Mouse (Mus musculus) lung, embryonic 16.5 days (tissue): ENCODE measurements around the gene Teddm1b. TPM values are rescaled to one million over a fixed set of nuclear protein-coding genes. Genes with fewer than 3 reads are reported as not detected.
"Not testable (repeated sequence)": the region's sequence is repeated elsewhere in the genome, so short reads cannot be mapped to it uniquely, and the experiment has no call there.

Experiments used
- ATAC-seq: fragments of 200-750 bp; cut with Nextera tagmentation; 2 replicates; pipeline ENCODE4 v1.8.0; 2017; ENCODE audit warnings: low read depth, mild to moderate bottlenecking, moderate library complexity
- H3K27ac ChIP-seq: fragments of 300-500 bp; sonication (generic); 2 replicates; pipeline ENCODE4 v1.5.1; 2014; ENCODE audit warnings: mild to moderate bottlenecking, control low read depth, low read length
- H3K27me3 ChIP-seq: fragments of 300-500 bp; sonication (generic); 2 replicates; pipeline ENCODE4 v1.6.1; 2014; ENCODE audit warnings: low read depth, low read length, mixed read lengths; ENCODE audit not compliant: control insufficient read depth, insufficient read depth
- H3K36me3 ChIP-seq: fragments of 300-500 bp; sonication (generic); 2 replicates; pipeline ENCODE4 v1.6.1; 2014; ENCODE audit warnings: low read length; ENCODE audit not compliant: control insufficient read depth, insufficient read depth
- H3K4me1 ChIP-seq: fragments of 300-500 bp; sonication (generic); replicated peaks from 2 replicates; pipeline ENCODE4 v1.6.1; 2014; ENCODE audit warnings: low read length, mixed read lengths; ENCODE audit not compliant: control insufficient read depth, insufficient read depth
- H3K4me2 ChIP-seq: fragments of 300-500 bp; sonication (generic); 2 replicates; pipeline ENCODE4 v1.6.1; 2014; ENCODE audit warnings: low read depth, low read length, control low read depth
- H3K4me3 ChIP-seq: fragments of 300-500 bp; sonication (generic); 2 replicates; pipeline ENCODE4 v1.5.1; 2014; ENCODE audit warnings: mild to moderate bottlenecking, low read length, control low read depth
- H3K9ac ChIP-seq: fragments of 300-500 bp; sonication (generic); 2 replicates; pipeline ENCODE4 v1.6.1; 2014; ENCODE audit warnings: low read length, control low read depth
- H3K9me3 ChIP-seq: fragments of 300-500 bp; sonication (generic); 2 replicates; pipeline ENCODE4 v1.6.1; 2016; ENCODE audit warnings: low read length; ENCODE audit not compliant: control insufficient read depth
- WGBS: fragments of 180-500 bp; shearing (Covaris S2); extraction: QIAGEN DNeasy Blood & Tissue Kit; methylation state at CpG from one replicate; pipeline ENCODE4 v1.1.7; 2014; 5-methylcytosine and 5-hydroxymethylcytosine counted together
- polyA plus RNA-seq: library from polyadenylated mRNA; unstranded; fragments of >200 nt; fragmentation: Nextera tagmentation; extraction: Ambion mirVana; gene quantifications from 2 replicates; pipeline ENCODE4 v1.2.1, GENCODE M21; 2015

Teddm1b gene
- 0.09 TPM in 2 replicates for polyA plus RNA-seq

GRCm38 (mm10) chr1:153874045-153874444, at the start of gene Teddm1b:
Teddm1b (plus strand) TSS chr1:153874345.
- H3K9ac ChIP-seq = no peak within 1 kb of the TSS
- WGBS = 70% methylated on average over 6 of the region's 6 CpGs
- no peaks in the 10 kb centered on the region for H3K36me3 ChIP-seq
- no peak within 1 kb of the TSS for H3K27ac ChIP-seq
- no peaks in the 10 kb centered on the region for H3K9me3 ChIP-seq
- ATAC-seq = no peak
- no peak within 1 kb of the TSS for H3K4me3 ChIP-seq
- H3K4me1 ChIP-seq = no peaks in the 10 kb centered on the region
- no peaks in the 10 kb centered on the region for H3K27me3 ChIP-seq
- H3K4me2 ChIP-seq = no peak within 1 kb of the TSS

GRCm38 (mm10) chr1:153830746-153831145, 43.4 kb upstream of the Teddm1b start:
- ATAC-seq = no peak
- Histone ChIP-seq H3K4me3 (no peak overlapping the region), H3K4me1 (no peaks in the 10 kb centered on the region), H3K9ac (no peak overlapping the region), H3K36me3 (no peaks in the 10 kb centered on the region), H3K9me3 (no peaks in the 10 kb centered on the region), H3K4me2 (no peak overlapping the region), H3K27me3 (no peaks in the 10 kb centered on the region), H3K27ac (no peak overlapping the region)
- 78% methylated on average over 4 of the region's 4 CpGs for WGBS

- WGBS = 62% methylated on average over 4 of the region's 4 CpGs
- ATAC-seq = no peak
- no peaks in the 10 kb centered on the region for H3K36me3 ChIP-seq
Measured at GRCm38 (mm10) chr1:153836036-153836435, 38.1 kb upstream of the Teddm1b start.

GRCm38 (mm10) chr1:153842121-153842740, 31.9 kb upstream of the Teddm1b start:
- no peak for ATAC-seq
- no peak overlapping the region for H3K4me2 ChIP-seq
- WGBS = 86% methylated on average over 11 of the region's 11 CpGs
- H3K36me3 ChIP-seq = no peaks in the 10 kb centered on the region
- H3K4me3 ChIP-seq = no peak overlapping the region
- H3K9ac ChIP-seq = no peak overlapping the region
- no peaks in the 10 kb centered on the region for H3K9me3 ChIP-seq
- no peak overlapping the region for H3K27ac ChIP-seq
- H3K4me1 ChIP-seq = no peaks in the 10 kb centered on the region
- H3K27me3 ChIP-seq = no peaks in the 10 kb centered on the region

More at GRCm38 (mm10) chr1:153836036-153836435, 38.1 kb upstream of the Teddm1b start:
- Histone ChIP-seq H3K9me3 (no peaks in the 10 kb centered on the region), H3K4me2 (no peak overlapping the region), H3K4me1 (no peaks in the 10 kb centered on the region), H3K4me3 (no peak overlapping the region), H3K27me3 (no peaks in the 10 kb centered on the region), H3K27ac (no peak overlapping the region), H3K9ac (no peak overlapping the region)

GRCm38 (mm10) chr1:153844042-153844441, 30.1 kb upstream of the Teddm1b start, which contains the start of gene Rgsl1:
Rgsl1 (minus strand) TSS chr1:153844142.
- no peak for ATAC-seq
- H3K9ac ChIP-seq = no peak within 1 kb of the TSS
- H3K9me3 ChIP-seq = no peaks in the 10 kb centered on the region
- no peak within 1 kb of the TSS for H3K27ac ChIP-seq
- 94% methylated on average over 8 of the region's 8 CpGs for WGBS
- H3K4me2 ChIP-seq = no peak within 1 kb of the TSS
- no peaks in the 10 kb centered on the region for H3K27me3 ChIP-seq
- H3K36me3 ChIP-seq = no peaks in the 10 kb centered on the region
- H3K4me1 ChIP-seq = no peaks in the 10 kb centered on the region
- H3K4me3 ChIP-seq = no peak within 1 kb of the TSS

GRCm38 (mm10) chr1:153846420-153846819, 27.7 kb upstream of the Teddm1b start:
- no peak for ATAC-seq
- H3K4me2 ChIP-seq = no peak overlapping the region
- WGBS = 86% methylated on average over 7 of the region's 7 CpGs
- no peaks in the 10 kb centered on the region for H3K27me3 ChIP-seq
- no peak overlapping the region for H3K4me3 ChIP-seq
- no peaks in the 10 kb centered on the region for H3K4me1 ChIP-seq
- no peak overlapping the region for H3K9ac ChIP-seq
- H3K36me3 ChIP-seq = no peaks in the 10 kb centered on the region
- no peaks in the 10 kb centered on the region for H3K9me3 ChIP-seq
- no peak overlapping the region for H3K27ac ChIP-seq

- Histone ChIP-seq H3K27ac (no peak overlapping the region), H3K36me3 (no peaks in the 10 kb centered on the region), H3K4me1 (no peaks in the 10 kb centered on the region), H3K9ac (no peak overlapping the region), H3K27me3 (no peaks in the 10 kb centered on the region), H3K4me3 (no peak overlapping the region), H3K9me3 (no peaks in the 10 kb centered on the region), H3K4me2 (no peak overlapping the region)
- 24% methylated on average over 6 of the region's 6 CpGs for WGBS
- no peak for ATAC-seq
Measured at GRCm38 (mm10) chr1:153846867-153847266, 27.3 kb upstream of the Teddm1b start.

GRCm38 (mm10) chr1:153852696-153853095, 21.4 kb upstream of the Teddm1b start:
- not testable (repeated sequence) for H3K9me3 ChIP-seq, ATAC-seq, H3K9ac ChIP-seq, H3K27ac ChIP-seq, H3K4me2 ChIP-seq, H3K4me3 ChIP-seq, H3K27me3 ChIP-seq, H3K4me1 ChIP-seq, H3K36me3 ChIP-seq
- 66% methylated on average over 7 of the region's 7 CpGs for WGBS

GRCm38 (mm10) chr1:153855946-153856345, 18.2 kb upstream of the Teddm1b start:
- Histone ChIP-seq H3K9me3 (no peaks in the 10 kb centered on the region), H3K27ac (no peak overlapping the region), H3K4me2 (no peak overlapping the region), H3K27me3 (no peaks in the 10 kb centered on the region), H3K4me1 (no peaks in the 10 kb centered on the region), H3K36me3 (no peaks in the 10 kb centered on the region), H3K9ac (no peak overlapping the region), H3K4me3 (no peak overlapping the region)
- 60% methylated on average over 8 of the region's 8 CpGs for whole genome bisulfite sequencing
- ATAC-seq = no peak

- H3K36me3 ChIP-seq, ATAC-seq, H3K27ac ChIP-seq, H3K4me1 ChIP-seq, H3K9ac ChIP-seq, H3K9me3 ChIP-seq, H3K4me3 ChIP-seq, H3K27me3 ChIP-seq, H3K4me2 ChIP-seq: not testable (repeated sequence)
- WGBS = 95% methylated on average over 17 of the region's 17 CpGs
Measured at GRCm38 (mm10) chr1:153880391-153880790, 6.2 kb downstream of the Teddm1b start.
